Mouse (Mus musculus) megakaryocyte, adult 5-6 weeks (primary cell): ENCODE data around the gene Sncg. TPM values are rescaled to one million over a fixed set of nuclear protein-coding genes. Genes with fewer than 3 reads are reported as not detected.
"Not testable (repeated sequence)": the region's sequence is repeated elsewhere in the genome, so short reads cannot be mapped to it uniquely, and the experiment has no call there.

Experiments
- ATAC-seq: 2 replicates; pipeline ENCODE4 v1.8.0; 2016; ENCODE audit warnings: mild to moderate bottlenecking, inconsistent platforms; ENCODE audit not compliant: poor library complexity, severe bottlenecking
- total RNA-seq, 2 experiments: library from RNA; stranded (forward) in 1 of 2; stranded (reverse) in 1 of 2; fragments of 153-499, 151-499 nt in 1 of 2; fragments of 221-1000, 200-1000 nt in 1 of 2; gene quantifications; 2 replicates each; pipeline versions ENCODE4 v1.2.3 to v1.2.4; 2015 to 2017

Sncg gene
- total RNA-seq, 2 experiments from 2014 or later = not detected

DNA sequence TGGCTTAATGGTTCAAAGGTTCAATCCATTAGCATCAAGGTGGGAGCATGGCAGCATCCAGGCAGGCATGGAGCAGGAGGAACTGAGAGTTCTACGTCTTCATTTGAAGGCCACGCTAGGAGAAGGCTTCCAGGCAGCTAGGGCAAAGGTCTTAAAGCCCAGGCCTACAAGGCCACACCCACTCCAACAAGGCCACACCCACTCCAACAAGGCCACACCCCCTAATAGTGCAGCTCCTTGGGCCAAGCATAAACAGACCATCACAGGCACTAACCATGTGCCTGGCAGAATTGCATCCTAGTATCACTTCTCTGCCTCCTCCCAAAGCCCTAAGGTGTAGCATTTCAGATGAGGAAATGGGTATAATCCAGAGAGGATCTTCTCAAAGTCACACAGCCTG lies 2.8 kb downstream of the Sncg start:
- ATAC-seq = no peak

DNA sequence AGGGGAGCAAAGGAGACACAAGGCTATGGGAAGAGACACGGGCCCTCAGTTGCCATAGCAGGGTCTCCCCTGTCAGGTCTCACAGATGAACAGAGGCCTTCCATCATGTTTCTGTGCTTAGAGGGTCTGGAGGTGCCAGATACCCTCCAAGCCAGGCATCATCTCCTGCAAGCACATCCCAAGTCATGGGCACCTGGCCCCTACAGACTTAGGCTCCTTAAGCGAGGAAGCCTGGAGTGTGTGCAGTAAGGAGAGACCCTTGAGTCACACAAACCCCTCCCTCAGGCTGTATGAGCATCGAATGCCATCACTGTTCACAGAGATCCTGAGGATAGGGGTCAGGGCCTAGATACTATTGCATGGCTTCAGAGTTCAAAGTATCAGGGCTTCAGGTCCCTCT lies 3.7 kb downstream of the Sncg start:
- ATAC-seq = no peak

DNA sequence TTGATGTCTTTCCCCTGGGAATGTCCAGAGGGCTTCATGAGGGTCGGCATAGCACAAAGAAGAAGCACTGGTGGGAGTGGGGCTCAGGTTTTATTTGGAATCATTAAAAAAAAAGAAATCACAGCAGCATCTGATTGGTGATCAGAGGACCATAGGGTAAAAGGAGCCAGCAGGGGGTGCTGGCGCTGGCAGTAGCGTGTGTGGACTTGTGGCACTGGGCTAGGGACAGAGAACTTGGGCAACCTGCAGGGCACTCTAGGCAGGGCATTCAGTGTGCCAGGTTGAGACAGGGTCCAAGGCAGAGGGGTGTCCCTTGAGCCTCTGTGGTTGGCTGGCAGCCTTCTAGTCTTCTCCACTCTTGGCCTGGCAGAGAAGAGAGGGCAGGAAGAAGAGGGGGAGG lies 4.4 kb downstream of the Sncg start:
- no peak for ATAC-seq

- no peak for ATAC-seq
Observed at GRCm38 (mm10) chr14:34365147-34365507, 9.5 kb downstream of the Sncg start.

- not testable (repeated sequence) for ATAC-seq
Observed at GRCm38 (mm10) chr14:34364254-34365146, 10.1 kb downstream of the Sncg start.

GRCm38 (mm10) chr14:34363490-34364253 lies 10.9 kb downstream of the Sncg start:
- ATAC-seq = peak; percentile 93

- peak; percentile 69 for ATAC-seq
Observed at GRCm38 (mm10) chr14:34362726-34363445, 11.7 kb downstream of the Sncg start.

- ATAC-seq = no peak
Observed at GRCm38 (mm10) chr14:34362135-34362534, 12.5 kb downstream of the Sncg start.

- ATAC-seq = no peak
Observed at GRCm38 (mm10) chr14:34360251-34360650, 14.3 kb downstream of the Sncg start.

DNA sequence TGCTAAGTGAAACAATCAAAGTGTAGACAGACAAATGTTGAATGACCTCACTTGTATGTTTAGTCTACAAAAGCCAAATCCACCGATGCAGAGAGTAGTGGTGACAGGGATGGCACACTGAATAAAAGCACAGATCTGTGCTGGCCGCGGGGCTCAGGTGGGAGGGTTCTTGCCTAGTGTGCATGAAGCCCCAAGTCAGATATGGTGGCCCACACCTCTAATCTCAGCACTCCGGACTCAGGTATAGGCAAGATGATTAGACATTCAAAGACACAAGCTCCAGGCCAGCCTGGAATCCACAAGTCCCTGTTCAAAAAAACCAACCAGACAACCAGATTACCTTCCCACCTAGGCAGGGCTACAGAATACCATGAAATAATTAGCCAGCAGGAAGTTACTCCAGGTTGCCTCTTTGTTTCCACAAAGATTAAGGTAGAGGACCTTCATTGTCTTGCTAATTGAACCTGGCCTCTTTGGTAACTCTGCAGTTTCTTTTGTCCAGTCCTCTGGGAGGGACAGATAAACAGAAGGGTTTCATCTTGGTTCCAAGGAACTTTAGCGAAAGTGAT lies 14.8 kb downstream of the Sncg start:
- no peak for ATAC-seq

DNA sequence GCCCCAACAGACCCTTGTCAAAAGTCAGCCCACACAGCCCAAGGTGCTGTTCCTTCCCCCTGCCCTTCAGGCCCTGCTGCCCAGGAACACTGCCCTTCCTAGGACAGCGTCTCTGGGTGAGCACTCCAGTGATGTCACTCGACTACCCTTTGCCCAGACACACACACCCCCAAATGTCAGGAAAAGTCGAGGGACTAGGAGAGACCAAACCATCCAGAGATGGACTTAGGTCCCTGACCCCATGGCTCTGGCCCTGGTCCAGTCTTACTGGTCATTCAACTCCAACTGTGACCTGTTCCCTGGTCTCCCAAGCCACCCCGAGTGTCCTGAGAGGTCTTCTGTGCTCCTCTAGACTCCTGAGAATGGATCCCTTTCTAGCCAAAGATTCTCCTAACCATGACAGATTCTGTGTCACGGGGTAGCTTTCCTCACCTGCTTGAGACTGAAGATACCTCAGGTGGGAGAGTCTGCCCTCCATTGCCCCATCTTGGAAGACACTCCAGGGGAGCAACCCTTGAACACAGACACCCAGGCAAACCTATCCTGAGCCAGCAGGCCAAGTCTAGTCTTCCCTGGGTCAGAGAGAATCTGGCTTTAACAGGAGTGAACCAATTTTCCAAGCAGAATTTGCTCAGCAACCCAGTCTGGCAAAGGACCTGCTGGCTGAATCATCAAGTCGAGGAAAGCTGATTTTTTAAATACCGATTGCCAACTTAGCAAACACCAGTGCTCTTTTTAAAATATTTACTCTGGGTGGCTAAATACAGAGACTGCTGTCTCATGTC lies 16.7 kb downstream of the Sncg start:
- ATAC-seq = no peak

GRCm38 (mm10) chr14:34355301-34355700 lies 19.3 kb downstream of the Sncg start, which contains the start of gene Fam25c:
Gene Fam25c, minus strand, starts transcription at chr14:34355433.
- ATAC-seq = no peak

DNA sequence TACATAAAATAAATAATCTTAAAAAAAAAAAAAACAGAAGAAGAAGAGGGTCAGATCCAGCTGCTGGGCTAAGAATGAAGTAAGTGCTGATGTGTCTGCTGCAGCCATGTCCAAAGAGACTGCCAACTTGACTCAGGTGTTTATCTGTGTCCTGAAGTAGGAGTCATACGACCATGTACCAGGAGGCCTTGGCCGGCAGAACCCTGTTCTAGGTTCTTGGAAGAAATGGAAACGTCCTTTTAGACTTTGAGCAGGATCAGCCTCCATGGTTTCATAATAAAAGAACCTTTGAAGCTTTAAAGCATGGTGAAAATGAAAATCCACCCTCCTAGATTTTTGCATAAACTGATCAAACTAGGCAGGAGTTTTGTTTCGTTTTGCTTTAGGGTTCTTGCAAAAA lies 20.1 kb downstream of the Sncg start:
- no peak for ATAC-seq

DNA sequence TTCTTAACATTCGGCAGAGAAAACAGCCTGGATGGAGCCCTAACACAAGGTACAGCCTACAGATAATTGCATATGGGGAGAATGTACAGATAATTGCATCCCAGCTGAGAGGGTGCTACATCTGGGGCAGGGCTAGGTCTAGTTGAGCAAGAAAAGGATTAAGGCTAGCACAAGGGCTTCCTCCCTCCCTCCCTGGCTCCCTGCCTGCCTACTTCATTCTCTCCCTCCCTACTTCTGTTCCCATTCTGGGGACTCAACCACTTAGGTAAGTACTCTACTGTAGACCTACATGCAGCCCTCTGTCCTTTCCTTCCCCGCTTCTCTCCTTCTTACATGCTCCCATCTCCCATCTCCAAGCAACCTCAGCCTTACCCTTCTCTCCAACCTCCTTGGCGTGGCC lies 21.3 kb downstream of the Sncg start:
- ATAC-seq = no peak

- no peak for ATAC-seq
Observed at GRCm38 (mm10) chr14:34352523-34352922, 22.1 kb downstream of the Sncg start.

- ATAC-seq = no peak
Observed at GRCm38 (mm10) chr14:34351660-34352059, 22.9 kb downstream of the Sncg start.

DNA sequence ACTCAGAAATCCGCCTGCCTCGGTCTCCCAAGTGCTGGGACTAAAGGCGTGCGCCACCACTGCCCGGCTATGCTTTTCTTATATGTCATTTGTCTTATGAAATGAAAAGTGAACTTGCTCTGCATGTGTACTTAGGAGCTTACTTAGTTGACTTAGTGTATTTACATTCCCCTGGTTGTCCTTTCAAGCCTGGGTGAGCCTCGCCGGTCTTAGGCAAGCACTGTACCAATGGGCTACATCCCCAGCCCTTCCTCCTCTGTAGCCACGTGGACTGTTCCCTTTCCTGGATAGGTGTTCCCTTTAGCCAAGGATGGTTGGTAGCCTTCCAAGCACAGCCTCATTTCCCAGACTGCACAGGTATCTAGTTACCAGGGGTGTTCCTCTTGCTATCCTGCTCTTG lies 25.6 kb downstream of the Sncg start:
- no peak for ATAC-seq

- no peak for ATAC-seq
Observed at GRCm38 (mm10) chr14:34348301-34348700, 26.3 kb downstream of the Sncg start.

- ATAC-seq = no peak
Observed at GRCm38 (mm10) chr14:34347084-34347483, 27.5 kb downstream of the Sncg start.
